Mouse (Mus musculus) ES-Bruce4 (cell line): ENCODE measurements around the gene Lrp1. TPM values are rescaled to one million over a fixed set of nuclear protein-coding genes. Genes with fewer than 3 reads are reported as not detected.

Experiments used
- H3K27ac ChIP-seq: 2 replicates; pipeline ENCODE4 v1.5.1; 2012; ENCODE audit warnings: low read length, inconsistent platforms; ENCODE audit not compliant: insufficient read depth
- H3K27me3 ChIP-seq: 2 replicates; pipeline ENCODE4 v1.6.1; 2012; ENCODE audit warnings: mild to moderate bottlenecking, low read length, inconsistent platforms; ENCODE audit not compliant: control insufficient read depth, poor library complexity, insufficient read depth, severe bottlenecking
- H3K36me3 ChIP-seq: 2 replicates; pipeline ENCODE4 v1.6.1; 2012; ENCODE audit warnings: inconsistent platforms, mild to moderate bottlenecking, low read length, moderate library complexity; ENCODE audit not compliant: control insufficient read depth, poor library complexity, insufficient read depth, severe bottlenecking
- H3K4me1 ChIP-seq: one replicate; pipeline ENCODE4 v1.8.1; 2011; ENCODE audit warnings: low read length; ENCODE audit not compliant: control insufficient read depth, insufficient read depth
- H3K4me3 ChIP-seq: 2 replicates; pipeline ENCODE4 v1.5.1; 2011; ENCODE audit warnings: low read depth, mild to moderate bottlenecking, low read length
- H3K9ac ChIP-seq: 2 replicates; pipeline ENCODE4 v1.6.1; 2012; ENCODE audit warnings: low read depth, mild to moderate bottlenecking, inconsistent platforms; ENCODE audit not compliant: poor library complexity, severe bottlenecking
- H3K9me3 ChIP-seq: replicated peaks from 2 replicates; pipeline ENCODE4 v1.6.1; 2012; ENCODE audit warnings: mild to moderate bottlenecking, low read length, inconsistent platforms; ENCODE audit not compliant: control insufficient read depth, poor library complexity, insufficient read depth, severe bottlenecking
- CTCF ChIP-seq: IDR thresholded peaks from one replicate; pipeline ENCODE4 v1.8.1; 2011; ENCODE audit warnings: low read depth, low read length
- EP300 ChIP-seq: IDR thresholded peaks from 2 replicates; pipeline ENCODE4 v1.6.1; 2011; ENCODE audit warnings: low read depth, low read length; ENCODE audit not compliant: insufficient read depth
- POLR2A ChIP-seq: IDR thresholded peaks from one replicate; pipeline ENCODE4 v1.8.1; 2011; ENCODE audit warnings: low read length; ENCODE audit not compliant: insufficient read depth
- polyA plus RNA-seq: library from polyadenylated mRNA; stranded (reverse); fragments of >200 nt; gene quantifications from 2 replicates; pipeline ENCODE4 v1.2.4, GENCODE M21; 2011; ENCODE audit warnings: low read depth; ENCODE audit not compliant: missing spikeins, insufficient read depth, insufficient read length

Lrp1 gene
- polyA plus RNA-seq, 1 experiment: 41.3 TPM

- Histone ChIP-seq H3K4me3 (peak overlapping the region; percentile 20; the same call in 1 of the 2 replicates), H3K4me1 (peaks cover 10% of the 10 kb centered on the region), H3K27me3 (no peaks in the 10 kb centered on the region), H3K9ac (no peak overlapping the region), H3K27ac (no peak overlapping the region), H3K9me3 (no peaks in the 10 kb centered on the region), H3K36me3 (peaks cover 4% of the 10 kb centered on the region)
- TF ChIP-seq CTCF: no peak
- TF ChIP-seq POLR2A: no peak
- TF ChIP-seq EP300: no peak
These were observed 107.4 kb downstream of the Lrp1 start for GRCm38 (mm10) chr10:127513501-127514091.

- TF ChIP-seq CTCF (peak; percentile 100), EP300 (peak; percentile 74), POLR2A (no peak)
- Histone ChIP-seq H3K4me1 (peaks cover 10% of the 10 kb centered on the region), H3K27me3 (no peaks in the 10 kb centered on the region), H3K27ac (no peak overlapping the region), H3K9ac (no peak overlapping the region), H3K36me3 (0 out of 2 replicates have a peak, but pooled peaks cover 3% of the 10 kb centered on the region), H3K9me3 (no peaks in the 10 kb centered on the region), H3K4me3 (peak overlapping the region; percentile 27)
These were observed 108.1 kb downstream of the Lrp1 start for GRCm38 (mm10) chr10:127512813-127513212.

DNA sequence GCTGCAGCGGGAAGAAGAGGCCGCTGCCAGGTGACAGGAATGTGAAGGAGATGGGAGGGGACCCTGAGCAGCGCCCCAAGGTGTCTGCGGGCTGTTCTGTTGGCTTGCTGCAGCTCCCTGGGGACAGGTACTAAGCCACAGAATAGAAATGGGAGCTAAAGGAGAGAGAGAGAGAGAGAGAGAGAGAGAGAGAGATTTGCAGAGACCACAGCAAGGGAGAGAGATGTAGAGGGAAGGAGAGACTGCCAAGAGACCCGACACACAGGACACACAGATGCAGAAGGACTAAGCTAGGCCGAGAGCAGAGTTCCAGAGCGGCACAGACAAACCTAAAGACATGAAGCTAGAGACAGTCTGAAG is 108.7 kb downstream of the Lrp1 start:
- Histone ChIP-seq H3K9ac (peak overlapping the region; percentile 51; the same call in 1 of the 2 replicates), H3K9me3 (no peaks in the 10 kb centered on the region), H3K36me3 (no peaks in the 10 kb centered on the region), H3K27me3 (no peaks in the 10 kb centered on the region), H3K4me1 (peaks cover 10% of the 10 kb centered on the region), H3K4me3 (peak overlapping the region; percentile 27), H3K27ac (no peak overlapping the region)
- TF ChIP-seq CTCF (no peak), EP300 (no peak), POLR2A (no peak)

- Histone ChIP-seq H3K4me3 (peak overlapping the region; percentile 59), H3K27me3 (no peaks in the 10 kb centered on the region), H3K9ac (peak overlapping the region; percentile 51), H3K4me1 (peaks cover 10% of the 10 kb centered on the region), H3K9me3 (no peaks in the 10 kb centered on the region), H3K36me3 (no peaks in the 10 kb centered on the region), H3K27ac (no peak overlapping the region)
- TF ChIP-seq EP300 (0 out of 2 replicates have a peak, but pooled peaks have one; percentile 34), CTCF (peak; percentile 31), POLR2A (no peak)
These were observed 109.2 kb downstream of the Lrp1 start for GRCm38 (mm10) chr10:127511634-127512306.

DNA sequence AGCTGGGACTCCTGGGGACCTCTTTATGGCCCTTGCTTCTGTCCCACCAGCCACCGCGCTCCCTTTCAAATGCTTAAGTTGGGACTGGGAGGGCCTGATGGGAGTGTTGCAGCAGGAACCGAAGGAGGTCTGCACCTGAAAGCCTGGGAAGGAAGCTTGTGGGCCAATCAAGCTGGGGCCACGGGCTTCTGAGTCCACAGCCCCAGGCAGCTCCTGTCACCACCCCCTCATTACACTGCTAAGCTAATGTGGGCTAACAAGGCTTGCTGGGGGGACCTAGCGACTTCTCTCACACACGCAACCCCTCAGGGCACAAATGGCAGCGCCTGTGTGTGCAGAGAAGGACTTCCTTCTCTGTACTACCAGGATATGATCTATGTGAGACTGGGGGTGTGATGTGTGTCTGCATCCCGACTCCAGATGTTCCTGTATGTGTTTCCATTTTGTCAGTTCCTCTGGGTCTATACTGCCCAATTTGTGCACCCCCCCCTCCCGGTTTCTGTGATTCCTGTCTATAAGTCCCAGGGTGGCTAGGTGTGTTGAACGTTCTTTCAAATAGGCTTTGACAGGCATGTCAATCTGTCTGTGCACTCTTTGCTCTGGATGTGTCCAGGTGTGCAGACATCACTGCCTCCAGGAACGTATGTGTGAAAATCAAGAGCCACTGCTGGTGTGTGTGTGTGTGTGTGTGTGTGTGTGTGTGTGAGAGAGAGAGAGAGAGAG is 109.9 kb downstream of the Lrp1 start:
- Histone ChIP-seq H3K9ac (no peak overlapping the region), H3K4me1 (peaks cover 10% of the 10 kb centered on the region), H3K27ac (no peak overlapping the region)

More for the DNA sequence above, 109.9 kb downstream of the Lrp1 start:
- Histone ChIP-seq H3K4me3 (peak overlapping the region; percentile 59), H3K9me3 (no peaks in the 10 kb centered on the region), H3K27me3 (no peaks in the 10 kb centered on the region), H3K36me3 (no peaks in the 10 kb centered on the region)
- TF ChIP-seq CTCF (no peak), EP300 (0 out of 2 replicates have a peak, but pooled peaks have one; percentile 59), POLR2A (no peak)
